13 mouse cellular contexts compared by ENCODE assay signal in genomic region chr16:24441338-24441737, GRCm38 (mm10).
"Had no signal": no experiment of that assay in that cellular context is flagged by ENCODE, and none has a peak within 500 bp of the region (broad histone marks: within the 10 kb centered on the region; RNA-seq: fewer than 3 reads in every experiment).

No protein-coding gene starts in this region.

- H3K4me2 ChIP-seq: intestine, embryonic 15.5 days; limb, embryonic 12.5 days; liver, embryonic 13.5 days; lung, embryonic 15.5 days; neural tube, embryonic 12.5 days had no signal

- H3K9ac ChIP-seq: intestine, embryonic 15.5 days; limb, embryonic 12.5 days; liver, embryonic 13.5 days; liver, postnatal 0 days; lung, embryonic 15.5 days; neural tube, embryonic 12.5 days had no signal

- DNase-seq: kidney, adult 18-20 months; kidney, postnatal 4 days; liver; liver, embryonic 13.5 days; liver, postnatal 0 days; lung, postnatal 36 days; right cerebral cortex, postnatal 4 days; spleen, adult 18-20 months had no signal

- H3K4me3 ChIP-seq: intestine, embryonic 15.5 days; layer of hippocampus, adult 2 months; limb, embryonic 12.5 days; liver, embryonic 13.5 days; lung, embryonic 15.5 days; neural tube, embryonic 12.5 days had no signal

- H3K9me3 ChIP-seq: intestine, embryonic 15.5 days; limb, embryonic 12.5 days; liver, embryonic 13.5 days; lung, embryonic 15.5 days; neural tube, embryonic 12.5 days had no signal

- H3K36me3 ChIP-seq: liver, embryonic 13.5 days; lung, embryonic 15.5 days; neural tube, embryonic 12.5 days had no signal

- H3K27ac ChIP-seq: intestine, embryonic 15.5 days; layer of hippocampus, adult 2 months; limb, embryonic 12.5 days; liver, embryonic 13.5 days; lung, embryonic 15.5 days; neural tube, embryonic 12.5 days had no signal

- ATAC-seq: intestine, embryonic 15.5 days; liver, postnatal 0 days had no signal

- H3K27me3 ChIP-seq: intestine, embryonic 15.5 days; limb, embryonic 12.5 days; liver, embryonic 13.5 days; lung, embryonic 15.5 days; neural tube, embryonic 12.5 days had no signal
